Mouse (Mus musculus) liver, postnatal 0 days (tissue): ENCODE measurements around the gene Ctcf. TPM values are rescaled to one million over a fixed set of nuclear protein-coding genes. Genes with fewer than 3 reads are reported as not detected.

Source experiments
- ATAC-seq: fragments of 200-750 bp; cut with Nextera tagmentation; 2 replicates; pipeline ENCODE4 v1.8.0; 2017; ENCODE audit warnings: mild to moderate bottlenecking, moderate library complexity
- DNase-seq: peaks from one replicate; pipeline ENCODE4 v3.0.0-alpha.2; 2016
- H3K27ac ChIP-seq: fragments of 300-500 bp; sonication (generic); 2 replicates; pipeline ENCODE4 v1.5.1; 2014; ENCODE audit warnings: antibody characterized with exemption, moderate library complexity, mild to moderate bottlenecking, low read depth
- H3K27me3 ChIP-seq: fragments of 300-500 bp; sonication (generic); 2 replicates; pipeline ENCODE4 v1.6.1; 2014; ENCODE audit warnings: low read length, control low read depth, mixed read lengths; ENCODE audit not compliant: insufficient read depth
- H3K36me3 ChIP-seq: fragments of 300-500 bp; sonication (generic); replicated peaks from 2 replicates; pipeline ENCODE4 v1.6.1; 2014; ENCODE audit warnings: mild to moderate bottlenecking, control low read depth, low read length, moderate library complexity, mixed read lengths; ENCODE audit not compliant: insufficient read depth
- H3K4me1 ChIP-seq: fragments of 300-500 bp; sonication (generic); 2 replicates; pipeline ENCODE4 v1.6.1; 2014; ENCODE audit warnings: antibody characterized with exemption, mild to moderate bottlenecking, control low read depth; ENCODE audit not compliant: insufficient read depth
- H3K4me2 ChIP-seq: fragments of 300-500 bp; sonication (generic); 2 replicates; pipeline ENCODE4 v1.6.1; 2014; ENCODE audit warnings: low read depth, mild to moderate bottlenecking, low read length, moderate library complexity, mixed read lengths
- H3K4me3 ChIP-seq: fragments of 300-500 bp; sonication (generic); 2 replicates; pipeline ENCODE4 v1.5.1; 2014; ENCODE audit warnings: low read depth, low read length
- H3K9ac ChIP-seq: fragments of 300-500 bp; sonication (generic); replicated peaks from 2 replicates; pipeline ENCODE4 v1.6.1; 2014; ENCODE audit warnings: mild to moderate bottlenecking, moderate library complexity
- H3K9me3 ChIP-seq: fragments of 300-500 bp; sonication (generic); 2 replicates; pipeline ENCODE4 v1.6.1; 2016; ENCODE audit warnings: mild to moderate bottlenecking, control low read depth, low read length, mixed read lengths
- CTCF ChIP-seq: sonication (generic); IDR thresholded peaks from 2 replicates; pipeline ENCODE4 v1.5.1; 2016; ENCODE audit warnings: antibody characterized with exemption, low read depth
- EP300 ChIP-seq: IDR thresholded peaks from 2 replicates; pipeline ENCODE4 v1.6.1; 2016; ENCODE audit warnings: antibody characterized with exemption, low read depth, mild to moderate bottlenecking
- WGBS: fragments of 180-500 bp; shearing (Covaris S2); extraction: QIAGEN DNeasy Blood & Tissue Kit; methylation state at CpG from one replicate; pipeline ENCODE4 v1.1.7; 2014; ENCODE audit not compliant: insufficient replicate concordance; 5-methylcytosine and 5-hydroxymethylcytosine counted together
- polyA plus RNA-seq: library from polyadenylated mRNA; unstranded; fragments of >200 nt; fragmentation: Nextera tagmentation; extraction: Ambion mirVana; gene quantifications from 2 replicates; pipeline ENCODE4 v1.2.1, GENCODE M21; 2015

Gene Ctcf
- 41.1 and 42.2 TPM in 2 replicates for polyA plus RNA-seq

DNA sequence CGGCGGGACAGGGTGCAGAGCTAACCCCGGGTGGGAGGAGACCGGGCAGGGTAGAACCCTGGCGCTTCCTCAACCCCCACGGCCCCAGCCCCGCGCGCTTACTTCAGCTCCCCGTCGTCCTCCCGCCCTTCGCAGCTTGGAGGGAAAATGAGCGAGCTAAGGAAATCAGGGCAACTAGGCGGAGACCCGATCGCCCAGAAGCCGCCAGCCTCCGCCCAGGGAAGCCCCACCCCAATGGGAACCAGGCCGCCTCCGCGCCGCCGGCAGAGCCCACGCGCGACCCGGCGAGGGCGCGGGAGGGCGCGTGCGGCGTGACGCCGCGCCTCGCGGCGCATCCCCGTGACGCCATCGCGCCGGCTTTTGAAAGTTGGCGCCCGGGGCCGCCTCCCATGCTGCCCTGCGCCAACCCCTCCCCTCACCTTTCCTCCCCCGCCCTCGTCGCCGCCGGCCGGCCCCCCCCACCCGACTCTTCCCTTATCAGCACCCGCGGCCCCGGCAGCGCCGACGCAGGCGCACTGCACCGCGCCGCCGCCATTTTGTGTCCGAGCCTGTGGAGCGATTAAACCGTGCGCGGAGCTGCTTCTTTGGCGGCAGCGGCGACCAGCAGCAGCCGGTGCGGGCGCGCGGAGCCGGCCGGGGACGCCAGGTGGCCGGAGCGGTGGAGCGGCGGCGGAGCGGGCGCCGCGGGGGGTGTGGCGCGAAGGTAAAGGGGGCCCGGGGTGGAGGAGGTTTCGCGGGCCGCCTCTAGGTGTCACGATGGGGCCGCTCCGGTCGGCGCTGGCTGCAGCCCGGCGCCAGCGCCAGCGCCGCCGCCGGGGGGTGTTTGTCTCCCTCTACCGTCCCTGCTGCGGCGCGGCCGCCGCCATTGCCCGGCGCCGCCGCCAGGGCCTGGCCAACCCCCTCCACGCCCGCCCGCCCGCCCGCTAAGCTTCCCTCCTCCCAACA lies at the start of gene Ctcf:
Gene Ctcf (plus strand): TSS at position 551 of the 945 bp plus-strand sequence.
- no peaks in the 10 kb centered on the region for H3K27me3 ChIP-seq
- ATAC-seq (peak; percentile 94), DNase-seq (peak; percentile 96)
- TF ChIP-seq EP300 (no peak; the same call in 1 of the 2 replicates), CTCF (peak; percentile 53)
- no peaks in the 10 kb centered on the region for H3K36me3 ChIP-seq
- H3K9ac ChIP-seq: peak within 1 kb of the TSS; percentile 100
- under 1% methylated on average over 84 of the region's 126 CpGs for WGBS
- peaks cover 13% of the 10 kb centered on the region for H3K4me1 ChIP-seq
- H3K9me3 ChIP-seq: no peaks in the 10 kb centered on the region
- peak within 1 kb of the TSS; percentile 97 for H3K4me3 ChIP-seq
- peak within 1 kb of the TSS; percentile 100 for H3K27ac ChIP-seq
- H3K4me2 ChIP-seq: peak within 1 kb of the TSS; percentile 84

DNA sequence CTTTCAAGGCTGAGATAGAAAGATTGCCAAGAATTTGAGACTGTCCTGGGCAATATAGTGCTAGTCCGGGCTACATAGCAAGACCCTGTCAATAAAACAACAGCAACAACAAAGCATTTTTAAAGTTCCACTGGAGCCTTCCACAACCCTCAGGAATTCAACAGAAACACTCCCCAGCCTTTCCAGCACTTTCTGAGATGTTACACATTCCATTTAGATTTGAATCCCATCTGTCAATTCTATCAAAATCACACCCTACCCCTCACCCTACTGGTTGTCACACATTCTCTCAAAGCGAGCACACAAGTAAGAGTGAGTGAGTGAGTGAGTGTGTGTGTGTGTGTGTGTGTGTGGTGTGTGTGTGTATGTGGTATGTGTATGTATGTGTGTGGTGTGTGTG lies 43.9 kb upstream of the Ctcf start:
- DNase-seq (no peak), ATAC-seq (no peak)
- Histone ChIP-seq H3K36me3 (no peaks in the 10 kb centered on the region), H3K27ac (no peak overlapping the region), H3K9ac (no peak overlapping the region), H3K9me3 (no peaks in the 10 kb centered on the region), H3K4me3 (no peak overlapping the region), H3K4me2 (no peak overlapping the region), H3K27me3 (no peaks in the 10 kb centered on the region), H3K4me1 (peaks cover 16% of the 10 kb centered on the region)
- WGBS: 74% methylated on average over 2 of the region's 2 CpGs
- TF ChIP-seq CTCF (no peak), EP300 (no peak)

DNA sequence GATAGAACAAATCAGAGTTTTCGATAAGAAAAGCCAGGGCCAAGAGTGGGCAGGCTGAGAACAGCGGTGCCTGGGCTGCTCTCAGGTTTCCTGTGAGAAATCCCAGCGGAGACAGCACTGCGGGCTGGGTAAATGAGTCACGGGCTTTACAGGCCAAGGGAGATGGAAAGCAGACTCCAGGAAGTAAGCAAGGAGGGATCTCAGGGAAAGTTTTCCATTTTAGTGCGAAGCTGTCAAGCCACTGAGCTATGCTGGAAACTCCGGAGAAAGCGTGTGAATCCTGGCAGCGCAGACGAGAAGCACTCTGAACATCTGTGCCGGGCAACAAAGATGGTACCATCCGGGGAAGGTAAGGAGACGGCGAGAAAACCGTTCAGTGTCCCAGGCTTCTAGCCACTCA lies 42.5 kb upstream of the Ctcf start:
- Histone ChIP-seq H3K27me3 (no peaks in the 10 kb centered on the region), H3K9me3 (no peaks in the 10 kb centered on the region), H3K27ac (no peak overlapping the region), H3K4me2 (no peak overlapping the region), H3K4me3 (no peak overlapping the region), H3K36me3 (no peaks in the 10 kb centered on the region), H3K4me1 (peaks cover 16% of the 10 kb centered on the region), H3K9ac (no peak overlapping the region)
- TF ChIP-seq EP300 (no peak), CTCF (no peak)
- DNase-seq (no peak), ATAC-seq (no peak)
- 39% methylated on average over 15 of the region's 15 CpGs for WGBS

DNA sequence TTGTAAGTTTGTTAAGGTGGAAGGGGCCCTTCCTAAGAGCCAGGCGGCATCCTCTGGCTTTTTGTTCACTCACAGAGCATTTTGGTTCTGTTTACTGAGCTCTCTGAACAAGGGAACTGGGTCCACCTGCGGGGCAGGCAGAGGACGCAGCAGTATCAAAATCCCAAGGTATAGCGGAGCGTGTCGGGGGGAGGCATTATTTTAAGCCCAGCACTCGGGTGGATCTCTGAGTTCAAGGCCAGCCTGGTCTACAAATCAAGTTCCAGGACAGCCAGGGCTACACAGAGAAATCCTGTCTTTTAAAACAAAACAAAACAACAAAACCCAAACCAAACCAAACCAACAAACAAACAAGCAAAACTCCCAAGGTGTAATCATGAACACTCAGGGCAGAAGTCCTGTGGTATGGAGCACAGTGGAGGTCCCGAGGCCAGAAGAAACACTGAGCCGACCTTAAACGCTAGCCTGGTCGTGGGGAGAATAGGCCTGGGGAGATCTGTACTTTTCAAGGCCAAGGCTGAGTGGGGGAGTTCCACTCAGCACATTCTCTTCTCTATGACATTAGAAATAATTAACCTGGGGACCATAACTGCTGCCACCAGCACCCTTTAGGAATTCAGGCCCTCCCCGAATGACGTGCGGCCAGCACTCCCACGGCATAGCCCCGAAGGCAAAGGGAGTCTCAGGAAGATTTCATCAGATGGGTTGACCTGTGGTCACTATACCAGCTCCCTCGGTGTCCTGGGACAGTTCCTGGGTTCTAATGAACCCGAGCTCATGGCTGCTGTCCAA lies 41.7 kb upstream of the Ctcf start:
- no peak overlapping the region for H3K4me3 ChIP-seq
- DNase-seq: peak; percentile 30
- no peak overlapping the region for H3K4me2 ChIP-seq
- H3K27me3 ChIP-seq: no peaks in the 10 kb centered on the region
- peak; percentile 45; the same call in 1 of the 2 replicates for ATAC-seq
- H3K4me1 ChIP-seq: peaks cover 16% of the 10 kb centered on the region
- TF ChIP-seq CTCF (no peak), EP300 (no peak)
- no peaks in the 10 kb centered on the region for H3K9me3 ChIP-seq
- no peak overlapping the region for H3K27ac ChIP-seq
- no peak overlapping the region for H3K9ac ChIP-seq
- WGBS: 58% methylated on average over 18 of the region's 18 CpGs
- H3K36me3 ChIP-seq: no peaks in the 10 kb centered on the region

DNA sequence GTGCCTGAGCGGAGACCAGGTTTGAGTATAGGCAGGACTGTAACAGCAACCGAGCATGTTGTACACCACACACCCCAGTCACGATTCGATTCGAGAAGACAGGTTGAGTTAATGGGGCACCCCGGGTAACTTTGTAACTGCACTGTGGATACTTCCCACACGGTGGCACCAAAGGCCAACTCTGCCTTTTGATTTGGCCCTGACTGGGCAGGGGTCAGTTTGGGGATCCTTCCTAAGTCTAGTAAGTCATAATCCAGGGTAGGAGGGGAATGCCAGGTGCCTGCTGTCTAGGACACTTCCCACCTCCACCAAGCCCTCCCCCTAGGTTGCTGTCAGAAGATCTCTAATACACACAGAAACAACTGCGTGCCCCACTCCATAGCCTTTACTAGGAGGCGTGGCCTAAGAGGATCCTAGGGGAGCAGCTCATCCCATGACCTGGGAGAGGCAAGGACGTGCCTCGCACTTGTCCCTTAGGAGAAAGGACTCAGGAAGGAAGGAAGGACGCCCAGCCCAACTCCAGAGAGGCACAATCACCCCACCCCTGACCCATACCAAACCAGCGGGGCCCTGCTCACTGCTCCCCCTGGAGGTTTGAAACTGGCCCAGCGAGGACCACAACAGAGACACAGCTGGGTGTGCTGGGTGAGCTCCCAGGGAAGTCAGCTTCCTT lies 39.9 kb upstream of the Ctcf start:
- Histone ChIP-seq H3K4me2 (peak overlapping the region; percentile 77), H3K9ac (no peak overlapping the region; the same call in 1 of the 2 replicates), H3K27ac (no peak overlapping the region), H3K4me1 (peaks cover 16% of the 10 kb centered on the region), H3K9me3 (no peaks in the 10 kb centered on the region), H3K36me3 (no peaks in the 10 kb centered on the region), H3K27me3 (no peaks in the 10 kb centered on the region), H3K4me3 (peak overlapping the region; percentile 38)
- WGBS: 5% methylated on average over 14 of the region's 14 CpGs
- ATAC-seq: peak; percentile 85
- DNase-seq: peak; percentile 79
- TF ChIP-seq CTCF (peak; percentile 87), EP300 (no peak)
